Mouse (Mus musculus): Measurements from ENCODE around the gene Hspb9.
A peak's percentile ranks its signal among the peaks of the same experiment; 100 is the strongest.

The Hspb9 gene

DNA sequence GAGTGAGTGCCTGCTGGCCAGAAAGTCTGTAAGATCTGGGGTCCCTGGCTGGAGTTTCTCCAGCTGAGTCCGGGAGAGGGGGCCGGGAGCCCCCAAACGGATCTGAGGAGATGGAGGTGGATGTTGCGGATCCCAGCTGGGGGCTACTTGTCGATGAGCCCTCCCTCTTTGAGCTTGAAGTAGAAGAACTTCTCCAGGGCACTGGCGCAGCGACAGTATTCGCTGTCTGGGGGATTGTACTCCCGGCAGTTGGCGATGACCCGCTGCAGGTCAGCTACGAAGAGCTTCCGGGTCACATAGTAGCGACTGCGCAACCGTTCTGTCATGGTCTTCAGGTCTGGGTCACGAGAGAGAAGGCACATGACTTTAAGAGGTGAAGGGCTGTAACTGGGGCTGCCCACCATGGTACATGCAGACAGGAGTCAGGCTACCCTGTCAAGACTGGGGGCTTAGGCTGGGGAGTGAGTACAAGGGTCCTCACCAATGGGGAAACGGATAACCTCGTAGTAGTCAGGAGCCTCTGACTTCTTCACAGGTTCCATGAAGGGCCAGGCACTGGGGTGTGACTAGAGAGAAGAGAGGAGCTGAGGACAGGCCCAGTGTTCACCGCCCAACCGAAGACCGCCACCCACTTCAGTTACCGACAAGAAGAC is 8.4 kb upstream of the Hspb9 start:
- no peak for DNase-seq (ENCODE audit: low read depth)

DNA sequence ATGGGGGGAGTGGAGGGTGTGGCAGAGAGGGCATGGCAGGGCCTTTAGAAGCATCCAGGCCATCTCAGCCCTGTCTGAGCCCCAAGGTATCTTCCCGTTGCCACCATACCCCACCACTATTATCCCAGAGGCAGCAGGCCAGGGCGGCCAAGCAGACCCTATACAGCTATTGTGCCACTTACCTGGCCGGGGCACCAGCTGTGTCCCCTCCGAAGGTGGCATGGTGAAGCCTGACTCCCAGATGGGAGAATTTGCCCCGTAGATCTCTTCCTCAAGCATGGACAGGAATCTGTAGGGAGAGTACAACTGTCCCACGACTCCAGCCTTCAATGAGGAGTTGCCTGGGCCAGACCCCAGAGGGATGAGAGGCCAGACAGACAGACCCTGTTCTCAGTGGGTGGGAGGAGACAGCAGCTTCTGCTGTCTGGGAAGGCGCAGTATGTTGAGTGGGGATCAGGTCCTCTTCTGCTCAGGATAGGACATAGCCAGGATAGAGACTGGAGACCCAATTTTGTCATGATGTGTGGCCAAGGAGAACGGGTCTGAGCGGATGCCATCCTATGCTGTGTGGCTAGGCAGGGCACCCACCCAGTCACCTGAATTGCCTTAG is 4.3 kb upstream of the Hspb9 start:
- DNase-seq (ENCODE audit: low read depth), result no peak

DNA sequence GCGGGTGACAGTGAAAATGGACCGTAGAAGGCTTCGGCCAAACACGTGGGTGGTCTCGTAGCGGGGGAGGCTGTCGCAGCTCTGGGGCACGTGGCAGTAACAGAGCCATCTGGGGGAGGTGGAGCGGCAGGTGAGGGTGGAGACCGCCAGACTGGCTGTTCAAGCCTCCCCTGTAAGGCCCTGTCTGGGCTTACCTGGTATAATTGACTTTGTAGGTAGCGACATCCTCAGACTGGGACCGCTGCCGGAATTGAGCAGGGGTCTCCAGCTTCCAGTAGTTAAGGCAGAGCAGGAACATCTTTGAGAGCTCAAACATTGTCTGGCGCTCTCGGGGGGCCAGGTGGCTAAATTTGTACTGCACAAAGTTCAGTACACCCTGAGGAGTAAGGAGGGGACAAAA is 3.1 kb upstream of the Hspb9 start:
- no peak for DNase-seq (ENCODE audit: low read depth)

DNA sequence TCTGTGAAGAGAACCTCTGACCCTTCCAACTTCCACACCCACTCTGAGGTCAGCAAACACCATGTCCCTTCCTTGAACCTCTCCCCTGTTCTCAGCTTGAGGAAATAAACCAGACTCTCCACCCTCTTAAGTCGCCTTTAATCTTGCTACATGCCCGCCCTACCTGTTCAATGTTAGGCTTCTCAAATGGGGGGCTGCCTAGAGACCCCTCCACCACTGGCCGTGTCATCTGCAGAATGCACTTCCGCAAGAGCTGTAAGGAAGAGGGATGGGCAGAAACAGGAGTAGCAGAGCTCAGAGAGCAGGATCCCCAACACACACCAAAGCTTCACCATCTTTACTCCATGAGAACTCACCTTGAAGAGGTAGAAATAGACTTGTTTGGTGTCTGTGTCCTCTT is 2.7 kb upstream of the Hspb9 start:
- no peak for DNase-seq (ENCODE audit: low read depth)

DNA sequence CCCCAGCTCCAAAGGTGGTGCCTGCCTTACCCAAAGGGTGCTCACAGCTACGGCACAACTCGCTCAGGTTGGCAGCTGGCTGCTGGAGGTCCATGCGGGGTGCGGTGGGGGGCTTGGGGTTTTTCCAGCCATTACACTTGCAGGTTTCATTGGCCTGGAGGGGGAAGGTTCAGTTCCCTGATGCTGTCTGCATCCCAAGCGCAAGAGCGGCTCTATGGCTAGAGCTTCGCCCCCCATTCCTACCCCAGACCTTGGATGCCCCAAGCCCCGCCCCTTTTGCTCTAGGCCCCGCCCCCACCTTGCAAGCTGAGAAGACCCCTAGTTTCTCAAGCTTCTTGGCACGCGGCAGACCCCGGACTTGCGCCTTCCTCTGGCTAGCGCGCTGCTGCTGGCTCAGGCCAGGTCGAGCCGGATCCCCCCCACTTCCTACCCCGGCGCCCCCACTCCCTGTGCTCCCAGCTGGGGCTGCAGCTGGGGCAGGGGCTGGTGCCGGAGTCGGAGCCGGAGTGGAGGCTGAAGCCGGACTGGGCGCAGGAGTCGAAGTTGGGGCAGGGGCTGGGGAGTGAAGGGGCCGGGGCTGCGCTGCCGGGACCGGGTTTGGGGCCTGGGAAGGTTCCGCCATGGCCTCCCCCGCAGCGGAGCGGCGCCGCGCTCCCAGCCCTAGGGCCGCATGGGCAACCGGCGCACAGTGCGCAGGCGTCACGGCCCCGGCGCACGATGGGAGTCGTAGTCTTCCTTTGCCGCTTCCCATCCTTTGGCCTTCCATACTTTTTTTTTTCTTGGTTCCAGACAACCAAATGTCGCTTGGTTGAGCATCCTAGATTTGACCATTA is 1.7 kb upstream of the Hspb9 start, which contains the start of gene Kat2a:
TSS of gene Kat2a (minus strand) at position 683 of the 833 bp plus-strand sequence.
- peak; percentile 78 for DNase-seq (ENCODE audit: low read depth)

DNA sequence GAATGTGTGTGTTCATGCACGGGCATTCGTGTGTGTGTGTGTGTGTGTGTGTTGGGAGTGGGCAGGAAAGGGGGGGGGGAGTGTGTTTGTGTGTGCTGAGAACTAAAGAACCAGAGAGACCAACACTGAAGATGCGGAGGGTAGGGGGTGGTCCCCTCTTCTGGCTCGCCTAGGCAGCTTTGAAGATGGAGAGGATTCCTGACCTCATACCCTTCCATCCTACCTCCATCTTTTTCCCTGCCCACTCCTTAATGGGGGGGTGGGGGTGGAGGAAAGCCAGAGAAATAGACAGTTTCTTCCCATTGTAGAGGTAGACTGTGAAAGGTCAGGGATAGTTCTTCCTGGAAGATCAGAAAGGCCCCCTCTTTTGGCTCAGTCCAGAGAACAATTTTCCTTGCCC is 476 bp upstream of the Hspb9 start:
- peak; percentile 17 for DNase-seq (ENCODE audit: low read depth)

DNA sequence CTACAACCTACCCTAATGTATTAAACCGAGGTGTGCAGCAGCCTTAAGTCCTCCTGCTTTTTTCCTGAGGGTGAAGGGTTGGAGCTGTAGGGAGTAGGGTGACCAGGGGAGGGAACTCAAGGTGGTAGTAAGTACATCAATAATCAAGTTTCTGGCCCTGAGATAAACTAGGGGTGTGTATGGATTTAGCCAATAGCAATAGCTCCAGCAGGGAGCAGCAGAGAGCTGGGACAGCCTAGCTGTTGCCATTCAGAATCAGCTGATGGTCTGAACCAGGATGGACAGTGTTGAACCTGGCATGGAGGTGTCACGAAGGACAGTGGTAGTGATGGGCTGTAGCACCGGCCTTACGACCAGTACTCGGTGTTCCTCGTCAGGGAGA is 875 bp downstream of the Hspb9 start:
- peak; percentile 91 for DNase-seq (ENCODE audit: low read depth)

DNA sequence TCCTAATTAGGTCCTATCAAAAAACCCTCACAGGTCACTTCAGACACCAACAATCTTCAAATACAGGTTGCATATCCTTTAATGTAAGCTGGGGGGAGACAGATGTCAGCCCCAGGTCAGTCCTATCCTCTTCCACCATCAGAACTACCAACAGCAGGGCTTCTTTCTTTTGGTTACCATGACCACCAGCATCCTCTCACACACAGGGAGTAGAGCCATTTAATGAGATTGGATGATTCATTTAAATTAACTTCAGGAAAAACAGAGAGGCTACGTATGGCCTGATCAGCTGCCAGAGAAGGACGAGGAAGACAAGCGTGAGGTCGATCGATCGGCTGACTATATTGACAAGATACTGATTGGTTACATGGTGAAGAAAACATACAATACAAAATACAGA is 1.3 kb downstream of the Hspb9 start:
- DNase-seq (ENCODE audit: low read depth), result no peak

DNA sequence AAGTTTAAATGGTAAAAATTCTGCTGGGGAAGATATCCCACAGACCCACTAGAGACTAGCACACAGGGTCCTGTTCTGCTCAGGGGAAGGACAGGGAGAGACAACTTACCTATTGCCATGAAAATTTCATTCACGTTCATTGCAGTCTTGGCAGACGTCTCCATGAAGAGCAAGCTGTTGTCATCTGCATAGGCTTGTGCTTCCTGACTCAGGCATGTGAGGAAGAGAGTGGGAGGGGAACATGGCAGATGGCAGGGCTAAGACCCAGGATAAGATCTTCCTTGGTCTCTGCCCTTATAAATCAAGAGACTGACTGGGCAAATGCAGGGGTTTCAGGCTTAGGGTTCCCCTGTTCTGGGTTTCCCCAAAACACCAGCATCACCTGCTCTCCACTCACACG is 3.0 kb downstream of the Hspb9 start:
- DNase-seq (ENCODE audit: low read depth), result no peak

DNA sequence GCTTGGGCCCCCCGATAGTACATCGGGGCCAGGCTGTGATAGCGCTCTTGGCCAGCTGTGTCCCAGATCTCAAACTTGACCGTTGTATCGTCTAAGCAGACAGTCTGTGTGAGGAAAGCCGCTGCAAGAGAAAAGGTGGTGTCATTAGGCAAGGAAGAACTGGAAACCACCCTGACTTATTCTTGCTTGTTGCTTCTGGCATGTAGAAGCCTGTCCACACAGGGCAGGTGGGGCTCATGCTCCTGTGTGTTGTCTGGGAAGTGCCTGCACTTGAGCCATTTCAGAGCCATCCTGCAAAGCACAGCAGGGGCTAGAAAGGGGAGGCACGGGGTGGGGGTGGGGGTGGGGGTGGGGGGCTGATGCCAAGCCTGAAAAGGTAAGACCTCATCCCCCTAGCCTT is 4.8 kb downstream of the Hspb9 start:
- no peak for DNase-seq (ENCODE audit: low read depth)

DNA sequence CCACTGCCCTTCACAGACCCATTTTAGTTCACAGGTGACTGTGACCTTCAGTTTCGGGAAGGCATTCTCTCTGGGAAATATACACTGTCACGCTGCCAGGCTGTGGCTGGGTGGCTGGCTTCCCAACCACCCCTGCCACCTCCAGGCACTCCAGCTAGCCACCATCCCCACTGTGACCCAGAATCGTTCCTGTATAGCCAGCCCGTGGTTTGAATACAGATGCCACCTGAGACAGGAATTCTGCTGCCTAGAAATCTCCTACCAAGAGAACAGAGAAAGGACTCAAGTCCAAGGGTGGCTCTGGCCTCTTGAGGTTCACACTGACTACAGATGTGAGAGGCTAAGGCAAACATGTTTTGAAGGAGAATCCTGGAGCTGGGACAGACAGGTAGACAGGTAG is 5.2 kb downstream of the Hspb9 start:
- DNase-seq (ENCODE audit: low read depth), result no peak

DNA sequence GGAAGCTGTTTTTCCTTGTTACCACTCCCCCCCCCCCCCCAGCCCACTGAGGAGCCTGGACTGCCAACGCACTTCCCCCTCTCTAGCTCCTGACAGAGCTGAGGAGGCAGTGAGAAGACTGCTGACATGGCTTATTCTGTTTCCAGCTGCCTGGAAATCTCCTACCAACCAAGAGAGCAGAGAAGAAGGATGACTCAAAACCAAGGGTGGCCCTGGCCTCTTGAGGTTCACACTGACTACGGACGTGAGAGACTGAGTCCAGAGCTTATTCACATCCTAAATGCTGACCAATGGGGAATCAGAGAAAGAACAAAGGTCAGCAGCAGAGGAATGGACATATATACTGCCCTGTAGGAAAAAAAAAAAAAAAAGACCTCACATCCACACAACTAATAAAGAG is 5.7 kb downstream of the Hspb9 start:
- DNase-seq (ENCODE audit: low read depth), result peak; percentile 25

DNA sequence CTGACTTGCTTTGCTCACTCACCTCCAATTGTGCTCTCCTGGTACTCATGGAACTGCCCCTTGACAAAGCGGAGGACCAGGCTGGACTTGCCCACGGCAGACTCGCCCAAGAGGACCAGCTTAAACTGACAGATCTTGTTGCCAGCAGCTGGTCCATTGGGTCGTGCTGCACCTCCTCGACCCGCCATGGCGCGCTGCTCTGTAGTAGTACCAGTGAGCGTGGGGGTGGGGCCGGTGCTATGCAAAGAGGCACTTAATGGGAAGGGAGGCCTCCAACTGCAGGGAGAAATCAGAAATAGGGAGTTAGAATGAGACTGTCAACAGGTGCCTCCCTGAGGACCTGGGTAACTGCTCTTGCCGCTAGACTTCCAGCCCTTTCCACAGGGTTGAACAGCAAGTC is 6.2 kb downstream of the Hspb9 start:
- DNase-seq (ENCODE audit: low read depth), result no peak

DNA sequence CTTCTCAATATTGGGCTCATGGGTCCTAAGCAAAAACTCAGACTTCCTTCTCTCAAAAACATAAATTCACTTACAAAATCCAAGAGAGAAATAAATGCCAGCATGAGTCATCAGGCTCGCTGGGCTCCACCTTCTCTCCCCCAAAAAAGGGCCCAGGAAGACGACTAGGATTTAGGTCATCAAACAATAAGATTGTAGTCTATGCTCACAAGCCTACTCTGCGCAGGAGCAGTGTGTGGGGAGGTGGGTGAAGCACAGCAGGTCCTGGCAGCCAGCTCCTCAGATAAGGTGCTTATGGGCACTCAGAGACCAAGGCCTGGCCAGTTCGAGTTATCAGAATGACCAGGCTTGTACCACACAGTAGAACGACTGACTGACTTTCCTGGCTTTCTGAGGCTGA is 6.7 kb downstream of the Hspb9 start:
- peak; percentile 72 for DNase-seq (ENCODE audit: low read depth)

DNA sequence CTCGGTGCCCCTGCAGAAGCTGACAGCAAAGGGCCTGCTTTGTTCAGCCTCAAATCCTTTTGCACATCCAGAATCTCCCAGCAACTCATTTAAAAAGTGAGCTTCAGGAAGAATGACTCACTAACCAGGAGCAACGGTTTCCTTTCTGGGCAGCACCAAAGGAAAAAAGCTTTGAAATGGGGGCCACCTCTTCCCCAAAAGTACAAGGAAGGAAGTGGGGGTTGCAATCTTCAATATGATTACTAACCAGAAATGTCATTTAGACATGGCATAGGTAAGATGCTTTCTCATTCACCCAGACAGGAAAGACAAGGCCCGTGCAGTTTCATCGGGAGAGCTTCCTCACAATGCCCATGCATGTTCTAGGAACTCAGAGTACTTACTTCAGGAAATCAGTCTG is 7.6 kb downstream of the Hspb9 start:
- peak; percentile 89 for DNase-seq (ENCODE audit: low read depth)

DNA sequence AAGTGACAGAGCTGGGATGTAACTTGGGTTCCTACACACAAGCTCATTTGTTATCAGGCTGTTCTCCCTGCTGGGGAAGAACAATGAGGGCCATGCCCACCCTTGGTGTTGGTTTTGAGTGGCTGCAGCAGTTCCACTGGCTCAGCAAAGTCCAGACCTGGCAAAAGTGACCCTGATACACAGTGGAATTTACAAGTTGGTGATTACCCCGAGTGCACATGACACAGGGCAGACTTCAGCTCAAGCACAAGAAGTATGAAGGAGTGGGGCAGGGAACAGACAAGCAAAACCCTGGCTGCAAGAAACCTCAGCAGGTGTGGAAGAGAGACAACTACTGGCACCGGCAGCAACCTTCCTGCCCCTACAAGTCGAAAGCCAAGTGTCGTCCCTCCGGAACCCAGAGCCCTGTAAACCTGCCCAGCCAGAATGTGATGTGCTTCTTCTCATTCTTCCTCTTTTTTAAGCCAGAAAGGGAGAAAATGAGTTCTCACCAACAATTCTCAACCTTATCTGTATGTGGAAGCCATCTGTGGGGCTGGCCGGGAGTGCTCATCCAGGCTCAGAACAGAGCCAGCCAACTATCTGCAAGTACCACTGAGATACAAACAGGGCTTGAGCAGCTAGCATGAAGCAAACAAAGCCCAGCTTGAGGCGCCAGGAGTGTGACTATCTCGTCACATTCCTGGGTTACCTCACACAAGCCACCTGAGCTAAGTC is 8.3 kb downstream of the Hspb9 start:
- DNase-seq (ENCODE audit: low read depth), result peak; percentile 44

DNA sequence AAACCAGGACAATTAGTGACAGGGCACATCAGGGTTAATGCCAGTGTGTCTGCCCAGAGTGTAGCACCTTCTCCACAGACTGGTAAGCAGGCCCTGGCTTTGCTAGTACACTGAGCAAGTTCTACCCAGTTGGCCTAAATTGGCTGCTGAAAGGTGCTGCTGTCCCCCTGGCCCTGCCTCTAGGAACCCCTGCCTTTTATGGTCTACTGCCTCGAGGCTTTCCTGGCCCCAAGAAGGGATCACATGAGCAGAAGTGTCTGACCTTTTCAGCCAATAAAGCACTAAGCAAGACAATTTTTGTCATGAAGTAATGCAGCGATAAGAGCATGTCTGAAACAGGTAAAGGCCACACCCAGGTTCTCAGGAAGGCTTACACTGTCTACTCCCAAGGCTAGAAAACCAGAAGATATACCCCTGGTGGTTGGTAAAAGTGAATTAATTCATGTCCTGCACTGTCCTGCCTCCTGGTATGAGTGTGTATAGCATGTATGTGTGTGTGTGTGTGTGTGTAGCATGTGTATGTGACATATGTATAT is 8.9 kb downstream of the Hspb9 start:
- no peak for DNase-seq (ENCODE audit: low read depth)

DNA sequence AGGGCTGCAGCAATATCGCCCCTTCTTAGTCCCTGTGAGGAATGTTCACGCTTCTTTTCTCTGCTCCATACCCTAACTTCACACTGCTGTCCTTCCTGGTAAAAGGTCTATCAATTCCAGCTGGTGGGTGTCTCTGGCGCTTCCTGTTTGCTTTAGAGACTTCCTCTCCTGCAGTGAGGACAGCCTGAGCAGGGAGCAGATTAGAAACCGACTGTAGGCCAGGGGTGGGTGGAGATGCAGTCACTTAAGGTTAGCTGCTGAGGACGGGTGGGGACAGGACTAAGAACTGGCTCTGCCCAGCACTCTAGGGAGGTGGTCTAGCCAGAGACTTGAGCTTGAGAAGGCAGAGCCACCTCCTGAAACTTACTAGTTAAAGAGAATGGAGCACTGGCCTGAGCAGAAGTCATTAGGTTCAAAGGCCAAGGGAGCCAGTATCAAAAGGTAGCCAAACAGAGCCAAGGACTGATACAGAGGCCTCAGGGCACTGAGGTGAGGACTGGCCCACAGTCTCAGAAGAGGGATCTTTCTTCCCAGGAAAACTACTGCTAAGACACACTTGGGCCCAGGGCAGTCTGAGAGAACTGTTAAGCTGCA is 11.4 kb downstream of the Hspb9 start:
- DNase-seq (ENCODE audit: low read depth), result peak; percentile 36

DNA sequence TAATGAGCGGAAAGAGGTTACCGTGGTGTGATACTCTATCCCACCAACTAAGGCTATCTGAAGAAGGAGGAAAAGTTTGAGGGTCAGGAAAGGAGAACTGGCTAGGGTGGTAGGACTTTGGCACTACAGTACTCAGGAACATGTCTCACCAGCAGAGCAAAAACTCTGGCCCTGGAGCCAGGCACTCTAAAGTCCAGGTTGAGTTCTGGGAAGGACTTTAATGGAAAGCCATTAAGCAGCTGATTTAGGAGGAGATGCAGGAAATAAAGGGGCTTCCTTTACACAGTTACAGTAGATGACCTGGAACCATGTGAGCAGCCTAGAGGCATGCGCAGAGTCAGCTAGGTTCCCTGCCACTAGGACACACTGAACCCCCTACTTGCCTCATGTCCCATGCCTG is 13.6 kb downstream of the Hspb9 start:
- DNase-seq (ENCODE audit: low read depth), result no peak

DNA sequence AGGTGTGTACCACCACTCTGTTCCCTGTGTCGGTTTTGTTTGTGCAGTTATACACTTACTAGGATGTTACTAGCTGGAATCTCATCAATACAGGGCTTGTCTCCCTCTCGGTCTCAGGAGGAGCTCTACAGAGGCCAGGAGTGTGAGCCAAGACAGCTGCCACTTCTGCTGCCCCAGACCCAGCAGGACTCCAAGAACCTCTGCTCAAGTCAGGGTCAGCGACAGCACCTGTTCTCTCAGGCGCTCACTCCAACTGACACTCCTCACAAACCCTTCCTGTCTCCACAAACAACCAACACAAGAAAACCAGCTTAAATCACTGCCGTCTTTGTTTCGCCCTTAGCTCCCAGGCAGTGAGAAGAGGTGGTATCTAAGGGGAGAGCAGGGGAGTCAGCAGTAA is 15.0 kb downstream of the Hspb9 start:
- DNase-seq (ENCODE audit: low read depth), result no peak

DNA sequence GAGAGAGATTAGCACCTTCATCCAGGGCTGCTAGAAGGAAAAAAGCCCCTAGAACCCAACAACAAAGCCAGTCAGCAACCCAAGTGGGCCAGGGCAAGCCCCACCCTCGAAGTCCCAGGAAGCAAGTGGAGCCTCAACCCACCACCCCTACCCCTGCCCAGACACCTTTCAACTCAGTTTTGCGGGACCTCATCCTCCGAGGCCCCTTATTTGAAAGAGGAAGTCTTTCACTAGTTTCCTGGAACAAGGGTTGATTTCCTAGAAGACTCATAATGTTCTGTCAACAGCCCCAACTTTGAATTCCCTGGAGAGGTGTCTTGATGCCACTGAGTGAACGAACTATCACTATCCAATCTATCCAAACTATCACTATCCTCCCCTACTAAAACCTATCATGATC is 16.3 kb downstream of the Hspb9 start:
- no peak for DNase-seq (ENCODE audit: low read depth)
